Mouse (Mus musculus) embryonic fibroblast, embryonic 13.5 days (primary cell): ENCODE results near the gene Tsga10ip.

Experiments used
- CTCF ChIP-seq: IDR thresholded peaks from 2 replicates; pipeline ENCODE4 v1.5.1; 2011; ENCODE audit warnings: mild to moderate bottlenecking, control low read depth, low read length, moderate library complexity, borderline replicate concordance; ENCODE audit not compliant: insufficient read depth
- POLR2A ChIP-seq: IDR thresholded peaks from 2 replicates; pipeline ENCODE4 v1.6.1; 2011; ENCODE audit warnings: low read depth, mild to moderate bottlenecking, control low read depth, low read length, moderate library complexity

- TF ChIP-seq POLR2A, result no peak
- no peak for TF ChIP-seq CTCF
Observed at GRCm38 (mm10) chr19:5408057-5409001, 6.0 kb upstream of the Tsga10ip start.
